Mouse (Mus musculus): Measurements from ENCODE around the gene Shank2. TPM values are rescaled to one million over a fixed set of nuclear protein-coding genes. Genes with fewer than 3 reads are reported as not detected.

Shank2 gene
- total and polyA plus RNA-seq, 2 experiments from 2014 or later, result 9.3 to 32.6 TPM

- TF ChIP-seq CTCF (IDR thresholded peaks at IDR 0.05), result no peak
- WGBS, result 94% methylated on average over 11 of the region's 11 CpGs
- Histone ChIP-seq H3K9me3 (ENCODE audit: low read length) (no peaks in the 10 kb centered on the region), H3K36me3 (ENCODE audit: insufficient read depth, low read length) (no peaks in the 10 kb centered on the region), H3K4me3 (ENCODE audit: low read depth, low read length) (no peak overlapping the region), H3K4me2 (ENCODE audit: low read depth, low read length, poor library complexity, severe bottlenecking) (no peak overlapping the region), H3K4me1 (ENCODE audit: insufficient read depth, low read length) (no peaks in the 10 kb centered on the region), H3K27me3 (ENCODE audit: insufficient read depth, low read length) (no peaks in the 10 kb centered on the region), H3K27ac (ENCODE audit: low read depth, low read length) (0 out of 2 replicates have a peak overlapping the region, but pooled peaks have one; percentile 18), H3K9ac (replicated peaks; ENCODE audit: low read length, poor library complexity, severe bottlenecking) (no peak overlapping the region)
- ATAC-seq (ENCODE audit: low FRiP score) (no peak), DNase-seq (ENCODE audit: low spot score) (no peak)
Measured at GRCm38 (mm10) chr7:144037541-144037940, 35.8 kb downstream of the Shank2 start.

GRCm38 (mm10) chr7:144037966-144038669 lies 36.4 kb downstream of the Shank2 start:
- Histone ChIP-seq H3K27ac (ENCODE audit: low read depth, low read length) (0 out of 2 replicates have a peak overlapping the region, but pooled peaks have one; percentile 18), H3K4me2 (ENCODE audit: low read depth, low read length, poor library complexity, severe bottlenecking) (no peak overlapping the region), H3K9ac (replicated peaks; ENCODE audit: low read length, poor library complexity, severe bottlenecking) (no peak overlapping the region), H3K4me3 (ENCODE audit: low read depth, low read length) (no peak overlapping the region), H3K36me3 (ENCODE audit: insufficient read depth, low read length) (no peaks in the 10 kb centered on the region), H3K4me1 (ENCODE audit: insufficient read depth, low read length) (no peaks in the 10 kb centered on the region), H3K27me3 (ENCODE audit: insufficient read depth, low read length) (no peaks in the 10 kb centered on the region), H3K9me3 (ENCODE audit: low read length) (no peaks in the 10 kb centered on the region)
- ATAC-seq (ENCODE audit: low FRiP score) (peak; percentile 86), DNase-seq (ENCODE audit: low spot score) (peak; percentile 82)
- TF ChIP-seq CTCF (IDR thresholded peaks at IDR 0.05), result no peak
- 33% methylated on average over 9 of the region's 9 CpGs for WGBS

- no peak for TF ChIP-seq CTCF (IDR thresholded peaks at IDR 0.05)
- Histone ChIP-seq H3K9ac (replicated peaks; ENCODE audit: low read length, poor library complexity, severe bottlenecking) (no peak overlapping the region), H3K4me3 (ENCODE audit: low read depth, low read length) (no peak overlapping the region), H3K9me3 (ENCODE audit: low read length) (no peaks in the 10 kb centered on the region), H3K4me2 (ENCODE audit: low read depth, low read length, poor library complexity, severe bottlenecking) (no peak overlapping the region), H3K4me1 (ENCODE audit: insufficient read depth, low read length) (no peaks in the 10 kb centered on the region), H3K36me3 (ENCODE audit: insufficient read depth, low read length) (no peaks in the 10 kb centered on the region), H3K27ac (ENCODE audit: low read depth, low read length) (no peak overlapping the region), H3K27me3 (ENCODE audit: insufficient read depth, low read length) (no peaks in the 10 kb centered on the region)
- 61% methylated on average over 8 of the region's 8 CpGs for WGBS
- ATAC-seq (ENCODE audit: low FRiP score) (no peak), DNase-seq (ENCODE audit: low spot score) (peak; percentile 15)
Measured at GRCm38 (mm10) chr7:144038741-144039140, 37.0 kb downstream of the Shank2 start.

- 72% methylated on average over 3 of the region's 3 CpGs for WGBS
- no peak for TF ChIP-seq CTCF (IDR thresholded peaks at IDR 0.05)
- Histone ChIP-seq H3K9me3 (ENCODE audit: low read length) (no peaks in the 10 kb centered on the region), H3K27me3 (ENCODE audit: insufficient read depth, low read length) (no peaks in the 10 kb centered on the region), H3K9ac (replicated peaks; ENCODE audit: low read length, poor library complexity, severe bottlenecking) (no peak overlapping the region), H3K27ac (ENCODE audit: low read depth, low read length) (no peak overlapping the region), H3K4me1 (ENCODE audit: insufficient read depth, low read length) (no peaks in the 10 kb centered on the region), H3K4me3 (ENCODE audit: low read depth, low read length) (no peak overlapping the region), H3K36me3 (ENCODE audit: insufficient read depth, low read length) (no peaks in the 10 kb centered on the region), H3K4me2 (ENCODE audit: low read depth, low read length, poor library complexity, severe bottlenecking) (no peak overlapping the region)
- ATAC-seq (ENCODE audit: low FRiP score), result no peak
- no peak for DNase-seq (ENCODE audit: low spot score)
Measured at GRCm38 (mm10) chr7:144040328-144040727, 38.6 kb downstream of the Shank2 start.

- no peak overlapping the region for H3K27ac ChIP-seq (ENCODE audit: low read depth, low read length)
- WGBS, result 7% methylated on average over 12 of the region's 12 CpGs
- H3K9ac ChIP-seq (replicated peaks; ENCODE audit: low read length, poor library complexity, severe bottlenecking), result no peak overlapping the region
- H3K4me1 ChIP-seq (ENCODE audit: insufficient read depth, low read length), result no peaks in the 10 kb centered on the region
- no peaks in the 10 kb centered on the region for H3K9me3 ChIP-seq (ENCODE audit: low read length)
- DNase-seq (ENCODE audit: low spot score) (peak; percentile 51), ATAC-seq (ENCODE audit: low FRiP score) (no peak)
- H3K4me3 ChIP-seq (ENCODE audit: low read depth, low read length), result no peak overlapping the region
- H3K36me3 ChIP-seq (ENCODE audit: insufficient read depth, low read length), result no peaks in the 10 kb centered on the region
- no peak overlapping the region for H3K4me2 ChIP-seq (ENCODE audit: low read depth, low read length, poor library complexity, severe bottlenecking)
- TF ChIP-seq CTCF (IDR thresholded peaks at IDR 0.05), result peak; percentile 66
- H3K27me3 ChIP-seq (ENCODE audit: insufficient read depth, low read length), result no peaks in the 10 kb centered on the region
Measured at GRCm38 (mm10) chr7:144052076-144052475, 50.3 kb downstream of the Shank2 start.

GRCm38 (mm10) chr7:144055188-144055587 lies 53.5 kb downstream of the Shank2 start:
- H3K27ac ChIP-seq (ENCODE audit: low read depth, low read length), result no peak overlapping the region
- no peak for TF ChIP-seq CTCF (IDR thresholded peaks at IDR 0.05)
- H3K4me3 ChIP-seq (ENCODE audit: low read depth, low read length), result no peak overlapping the region
- H3K9me3 ChIP-seq (ENCODE audit: low read length), result no peaks in the 10 kb centered on the region
- H3K27me3 ChIP-seq (ENCODE audit: insufficient read depth, low read length), result no peaks in the 10 kb centered on the region
- DNase-seq (ENCODE audit: low spot score), result no peak
- WGBS, result 76% methylated on average over 6 of the region's 6 CpGs
- no peaks in the 10 kb centered on the region for H3K4me1 ChIP-seq (ENCODE audit: insufficient read depth, low read length)
- H3K4me2 ChIP-seq (ENCODE audit: low read depth, low read length, poor library complexity, severe bottlenecking), result no peak overlapping the region
- no peak for ATAC-seq (ENCODE audit: low FRiP score)
- no peaks in the 10 kb centered on the region for H3K36me3 ChIP-seq (ENCODE audit: insufficient read depth, low read length)
- H3K9ac ChIP-seq (replicated peaks; ENCODE audit: low read length, poor library complexity, severe bottlenecking), result no peak overlapping the region
